Mouse (Mus musculus) NIH3T3 (cell line): Measurements from ENCODE around the gene Comt.
A peak's percentile ranks its signal among the peaks of the same experiment; 100 is the strongest.

Experiments used
- DNase-seq: peaks from one replicate; pipeline ENCODE4 v3.0.0-alpha.2; 2012; ENCODE audit warnings: low read depth

The Comt gene

DNA sequence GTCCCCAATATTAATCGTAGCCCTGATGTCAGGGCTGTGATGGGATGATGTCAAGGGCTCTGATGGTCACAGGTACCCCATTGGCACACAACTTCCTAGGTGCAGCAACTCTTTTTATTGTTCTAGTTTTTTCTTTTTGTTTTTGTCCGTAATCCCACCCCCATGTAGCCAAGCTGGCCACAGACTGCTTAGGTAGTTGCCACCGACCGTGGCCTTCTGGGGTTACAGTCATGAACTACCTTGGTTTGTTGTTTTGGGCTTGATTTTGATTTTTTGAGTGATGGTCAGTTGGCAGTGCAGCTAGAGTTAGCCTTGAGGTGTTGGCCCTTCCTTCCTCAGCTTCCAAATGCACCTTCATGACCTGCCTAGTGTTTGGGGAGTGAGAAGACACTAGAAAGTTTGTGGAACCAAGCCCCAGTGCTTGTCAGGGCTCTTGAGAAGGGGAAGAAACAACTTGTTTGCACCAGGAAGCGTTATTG, at the start of gene Comt:
Gene Comt (minus strand): TSS at position 51 of the 479 bp plus-strand sequence.
- no peak for DNase-seq

DNA sequence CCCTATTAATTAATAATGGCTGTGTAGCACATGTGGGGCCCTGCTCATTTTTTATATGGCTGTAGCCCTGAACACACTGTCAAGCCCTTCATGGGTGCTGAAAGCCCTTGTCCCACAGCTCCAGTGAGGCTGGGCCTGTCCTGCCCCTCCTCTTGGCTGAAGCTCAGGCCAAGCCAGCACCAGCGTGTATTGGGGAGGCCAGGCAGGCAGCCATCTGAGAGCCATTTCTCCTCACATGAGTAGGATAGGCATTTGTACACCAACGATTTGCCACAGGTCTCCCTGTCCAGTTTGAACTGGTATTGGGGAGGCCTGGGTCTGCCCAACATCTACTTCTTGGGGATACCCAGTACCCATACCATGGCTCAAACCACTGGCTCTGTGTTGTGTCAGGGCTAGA, 47.4 kb upstream of the Comt start:
- DNase-seq, result no peak

DNA sequence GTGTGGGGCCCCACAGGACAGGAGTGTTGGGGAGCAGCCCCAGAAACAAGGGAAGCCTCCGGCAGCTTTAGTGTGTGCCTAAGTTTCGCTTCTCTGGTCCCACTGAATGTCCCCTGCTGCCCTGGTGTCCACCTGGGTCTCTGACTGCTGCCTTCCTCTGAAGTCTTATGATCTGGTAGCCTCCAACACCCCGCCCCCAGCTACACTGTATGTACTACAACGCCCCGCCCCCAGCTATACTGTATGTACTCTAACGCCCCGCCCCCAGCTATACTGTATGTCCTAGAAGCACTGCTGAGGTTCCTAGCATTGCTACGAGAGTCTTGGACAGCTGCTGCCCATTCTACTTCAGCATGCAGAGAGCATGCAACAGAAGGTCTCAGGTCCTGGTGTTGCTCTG, 46.3 kb upstream of the Comt start:
- no peak for DNase-seq

DNA sequence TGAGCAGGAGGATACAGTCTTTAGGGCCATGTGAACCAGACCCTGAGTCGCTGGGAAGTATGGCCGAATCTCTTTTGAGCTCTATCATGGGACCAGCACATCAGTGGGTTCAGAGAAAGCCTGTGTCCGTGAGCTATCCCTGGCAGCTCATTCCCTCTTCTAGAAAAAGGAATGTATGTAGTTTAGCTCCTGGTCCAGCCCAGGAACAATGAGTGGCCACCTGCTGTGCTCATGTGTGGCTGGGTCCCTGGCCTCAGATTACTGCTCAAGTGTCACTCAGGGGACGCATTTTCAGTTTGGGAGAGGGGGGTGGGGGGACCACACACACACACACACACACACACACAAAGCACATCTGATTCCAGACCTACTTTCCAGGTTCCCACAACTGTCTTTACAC, 45.8 kb upstream of the Comt start:
- no peak for DNase-seq

DNA sequence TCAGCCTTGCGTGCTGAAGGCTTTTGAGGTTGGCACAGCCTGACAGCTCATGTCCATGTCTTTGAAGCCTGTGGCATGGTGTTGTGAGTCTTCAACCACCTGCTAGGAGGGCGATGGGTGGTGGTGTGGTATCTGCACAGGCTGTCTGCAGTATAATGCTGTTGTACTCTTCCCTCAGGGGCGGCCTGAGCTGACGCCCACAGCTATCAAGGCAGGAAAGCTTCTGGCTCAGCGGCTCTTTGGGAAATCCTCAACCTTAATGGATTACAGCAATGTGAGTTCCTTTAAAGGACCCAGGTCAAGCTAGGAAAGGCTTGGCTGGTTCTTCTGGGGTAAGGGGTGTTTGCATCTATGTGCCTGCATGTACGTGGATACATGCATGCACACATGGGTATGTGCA, 45.3 kb upstream of the Comt start:
- no peak for DNase-seq

DNA sequence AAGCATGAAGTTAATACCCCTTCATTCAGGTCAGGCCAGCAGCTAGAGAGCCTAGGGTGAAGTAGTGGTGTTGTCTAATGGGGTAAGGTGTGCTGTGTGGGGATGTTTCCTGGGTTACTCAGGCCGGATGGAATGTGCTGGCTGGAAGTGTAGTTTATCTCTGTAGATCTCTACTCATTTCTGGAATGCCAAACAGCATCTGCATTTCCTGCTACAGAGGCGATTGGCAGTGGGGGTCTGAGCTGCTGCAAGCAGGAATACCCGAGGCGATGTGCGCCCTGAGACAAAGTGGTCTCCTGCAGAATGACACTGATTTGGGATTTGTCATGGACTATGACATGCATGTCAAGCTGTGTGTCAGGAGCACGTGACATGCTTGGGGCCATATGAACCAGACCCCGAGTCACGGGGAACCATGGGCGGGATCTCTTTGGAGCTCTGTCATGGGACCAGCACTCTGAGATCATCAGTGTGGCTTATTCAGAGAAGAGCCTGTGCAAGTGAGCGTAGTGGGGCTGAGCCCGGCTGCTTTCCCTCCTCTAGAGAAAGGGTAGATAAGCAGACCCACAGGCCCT, 44.8 kb upstream of the Comt start:
- DNase-seq, result peak; percentile 44

DNA sequence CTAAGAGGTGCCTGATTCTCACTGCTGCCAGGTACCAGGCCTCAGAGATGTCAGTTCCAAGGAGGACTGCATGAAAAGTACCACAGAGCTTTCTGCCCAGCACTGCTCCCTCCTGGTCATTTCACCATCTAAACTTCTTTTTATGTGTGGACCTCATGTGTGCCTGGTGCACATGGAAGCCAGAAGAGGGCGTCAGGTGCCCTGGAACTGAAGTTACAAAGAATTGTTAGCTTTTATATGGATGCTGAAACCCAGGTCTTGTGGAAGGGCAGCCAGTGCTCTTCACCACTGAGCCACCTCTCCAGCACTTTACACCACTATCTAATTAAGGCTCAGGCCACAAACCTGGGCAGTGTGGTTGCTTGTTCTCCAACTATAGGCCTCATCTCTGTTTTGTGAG, 44.2 kb upstream of the Comt start:
- peak; percentile 57 for DNase-seq

DNA sequence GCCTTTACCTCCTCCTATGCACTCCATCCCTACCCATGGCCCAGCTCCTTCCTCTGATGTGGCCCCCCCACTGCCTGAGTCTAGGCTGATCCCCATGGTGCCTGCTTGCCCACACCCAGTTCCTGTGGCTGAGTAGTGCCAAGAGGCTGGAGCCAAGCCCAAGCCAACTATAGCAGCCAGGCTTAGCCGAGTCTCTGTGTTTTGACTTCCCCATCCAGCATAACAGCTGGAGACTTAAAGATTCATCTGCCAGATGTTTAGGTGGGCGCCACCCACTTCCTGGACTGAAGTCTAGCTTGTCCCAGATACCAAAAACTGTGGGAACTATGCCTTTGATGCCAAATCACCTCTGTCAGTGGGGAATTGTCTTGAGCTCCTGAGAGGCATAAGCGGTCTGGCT, 37.6 kb upstream of the Comt start:
- peak; percentile 64 for DNase-seq

DNA sequence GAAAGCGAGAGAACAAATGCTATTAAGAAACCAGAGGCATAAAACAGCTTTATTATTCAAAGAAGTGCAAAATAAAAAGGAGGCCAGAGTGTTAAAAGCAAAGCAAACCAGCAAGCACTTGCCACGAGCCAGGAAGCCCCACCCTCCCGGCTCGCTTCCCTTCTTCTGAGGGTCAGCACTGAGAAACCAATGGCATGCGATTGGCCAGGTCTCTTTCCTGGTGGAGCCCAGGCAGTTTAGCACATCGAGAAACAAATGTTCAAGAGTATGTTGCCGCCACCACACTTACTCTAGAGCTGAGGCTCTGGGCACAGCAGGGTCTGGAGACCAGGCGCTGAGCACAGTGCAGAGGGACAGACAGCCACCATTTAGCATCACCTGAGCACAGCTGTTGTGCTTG, 35.9 kb upstream of the Comt start:
- no peak for DNase-seq

DNA sequence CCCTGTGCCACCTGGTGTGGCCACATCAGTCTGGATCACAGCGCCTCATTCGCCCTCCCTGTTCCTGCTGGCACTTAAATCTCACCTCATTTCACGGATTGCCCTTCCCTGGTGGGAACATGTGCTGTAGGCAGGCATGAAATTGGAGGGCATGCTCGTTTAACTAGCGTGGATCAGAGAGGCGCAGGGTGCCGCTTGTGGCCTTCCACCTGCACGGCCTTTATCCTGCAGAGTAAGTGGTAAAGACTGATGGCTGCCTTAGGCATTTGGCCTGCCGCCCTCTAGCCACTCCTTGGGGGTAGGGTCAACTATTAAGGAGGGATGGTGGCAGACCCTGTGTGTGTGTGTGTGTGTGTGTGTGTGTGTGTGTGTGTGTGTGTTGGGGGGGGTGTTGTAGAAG, 35.4 kb upstream of the Comt start:
- DNase-seq, result no peak

DNA sequence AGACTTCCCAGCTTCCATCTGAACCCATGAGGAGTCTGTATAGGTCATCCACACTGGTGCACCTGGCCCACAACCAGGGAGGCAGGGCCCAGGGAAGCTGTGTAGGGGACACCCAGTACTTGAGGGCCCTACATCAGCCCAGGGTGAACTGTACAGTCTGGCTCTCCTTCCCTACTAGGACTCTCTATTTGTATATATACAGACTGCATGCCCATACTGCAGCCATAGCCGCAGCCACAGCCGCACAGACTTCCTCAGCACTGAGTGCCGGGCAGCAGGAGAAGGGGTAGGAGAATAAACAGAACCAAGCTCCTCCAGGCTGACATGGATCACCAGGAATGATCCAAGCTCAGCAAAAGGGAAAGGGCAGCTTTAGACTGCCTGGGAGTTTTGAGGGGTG, 34.2 kb upstream of the Comt start:
- DNase-seq, result no peak

DNA sequence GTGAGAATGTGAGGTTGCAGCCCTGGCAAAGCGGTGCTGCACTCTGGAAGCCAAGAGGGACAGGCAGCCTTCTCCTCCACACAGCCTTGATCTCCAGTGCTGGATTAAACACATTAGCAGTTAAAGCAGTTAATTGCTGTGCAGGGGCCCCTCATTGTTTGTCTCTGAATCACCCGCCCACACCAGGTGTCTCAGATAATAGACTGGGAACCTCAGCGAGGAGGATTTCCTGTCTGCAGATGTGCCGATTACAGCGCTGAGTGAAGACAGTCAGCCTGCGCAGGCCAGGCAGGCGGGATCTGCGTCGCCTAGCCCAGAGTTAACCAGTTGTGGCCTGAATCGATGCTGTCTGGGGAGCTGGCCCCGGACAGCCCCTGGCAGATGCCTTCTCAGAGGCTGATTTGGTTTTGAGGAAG, 33.3 kb upstream of the Comt start:
- peak; percentile 48 for DNase-seq

DNA sequence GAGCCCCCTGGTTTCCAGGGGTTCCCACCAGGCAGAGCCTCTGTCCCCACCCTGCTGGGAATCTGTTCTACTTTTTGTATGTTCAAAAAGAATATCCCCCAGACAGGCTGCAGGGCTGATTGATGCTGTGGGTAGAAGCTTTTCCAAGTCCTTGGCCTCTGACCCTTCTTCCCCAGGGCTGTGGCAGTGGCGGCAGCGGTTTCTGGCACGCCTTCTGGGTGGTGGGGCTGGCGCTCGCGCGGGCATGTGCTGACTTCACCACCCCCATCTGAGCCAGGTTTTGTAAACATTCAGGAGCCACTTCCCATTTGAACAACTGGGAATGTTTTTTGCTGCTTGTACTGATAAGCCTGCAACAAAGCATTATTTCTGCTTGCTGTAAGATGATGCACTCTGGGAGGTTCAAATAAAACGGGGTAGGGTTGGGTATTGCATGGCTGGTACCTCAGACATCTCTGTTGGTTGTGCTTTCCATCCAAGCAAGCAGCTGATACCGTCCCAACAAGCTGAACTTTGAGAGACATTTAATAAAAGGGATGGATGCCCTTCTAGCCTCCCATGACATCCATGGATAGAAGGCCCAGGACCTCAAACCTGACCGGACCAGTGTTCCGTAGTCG, 32.8 kb upstream of the Comt start:
- DNase-seq, result peak; percentile 61

DNA sequence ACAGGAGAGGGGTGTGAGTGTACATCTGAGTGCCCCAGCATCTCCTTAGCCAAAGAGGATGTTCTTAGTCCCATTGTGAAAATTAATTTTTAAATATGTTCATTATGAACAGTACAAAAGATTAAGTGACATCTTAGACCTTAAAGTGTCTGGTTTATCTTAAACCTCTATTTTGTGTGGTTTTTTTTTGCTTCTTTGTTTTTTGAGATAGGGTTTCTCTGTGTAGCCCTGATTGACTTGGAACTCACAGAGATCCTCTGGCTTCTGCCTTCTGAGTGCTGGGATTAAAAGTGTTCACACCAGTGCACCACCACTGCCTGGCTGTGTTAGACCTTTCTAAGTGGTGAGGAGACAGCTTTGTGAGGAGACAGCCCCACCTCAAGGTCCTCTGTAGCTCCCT, 32.0 kb upstream of the Comt start:
- DNase-seq, result no peak

DNA sequence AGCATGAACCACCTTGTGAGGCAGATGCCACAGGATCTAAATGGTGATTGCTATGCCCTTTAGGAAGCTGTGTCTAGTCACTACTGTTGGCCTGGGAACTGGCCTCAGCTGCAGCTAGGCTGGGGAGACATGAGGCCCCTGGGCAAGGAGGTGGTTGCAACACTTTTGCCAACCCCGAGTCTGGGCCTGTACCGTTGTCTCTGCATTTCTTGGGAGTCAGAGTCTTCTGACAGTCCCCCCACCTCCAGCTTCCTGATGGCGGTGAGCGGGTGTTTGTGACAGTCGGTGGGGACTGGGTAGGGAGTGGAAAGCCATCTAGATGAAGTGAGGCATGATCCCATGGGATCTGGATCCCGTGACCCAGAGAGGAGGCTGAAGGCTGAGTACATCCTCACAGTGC, 28.8 kb upstream of the Comt start:
- no peak for DNase-seq

DNA sequence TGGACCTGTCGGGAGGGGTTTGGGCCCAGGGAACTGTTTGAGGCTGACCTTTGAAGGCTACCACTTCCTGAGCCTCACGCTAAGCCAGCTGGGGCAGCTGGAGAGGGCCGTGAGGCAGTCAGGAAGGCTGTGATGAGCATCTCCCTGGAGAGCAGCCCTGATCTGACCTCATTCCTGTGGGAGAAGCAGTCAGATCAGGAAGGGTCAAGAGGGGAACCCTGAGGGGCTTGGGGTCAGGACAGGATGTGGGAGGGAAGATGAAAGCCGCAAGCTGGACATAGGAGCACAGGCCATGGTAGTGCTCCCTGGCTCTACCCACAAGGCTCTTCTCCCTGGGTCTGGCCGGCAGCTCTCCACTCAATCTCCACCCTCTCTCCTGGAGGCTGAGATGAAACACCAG, 27.2 kb upstream of the Comt start:
- DNase-seq, result no peak

DNA sequence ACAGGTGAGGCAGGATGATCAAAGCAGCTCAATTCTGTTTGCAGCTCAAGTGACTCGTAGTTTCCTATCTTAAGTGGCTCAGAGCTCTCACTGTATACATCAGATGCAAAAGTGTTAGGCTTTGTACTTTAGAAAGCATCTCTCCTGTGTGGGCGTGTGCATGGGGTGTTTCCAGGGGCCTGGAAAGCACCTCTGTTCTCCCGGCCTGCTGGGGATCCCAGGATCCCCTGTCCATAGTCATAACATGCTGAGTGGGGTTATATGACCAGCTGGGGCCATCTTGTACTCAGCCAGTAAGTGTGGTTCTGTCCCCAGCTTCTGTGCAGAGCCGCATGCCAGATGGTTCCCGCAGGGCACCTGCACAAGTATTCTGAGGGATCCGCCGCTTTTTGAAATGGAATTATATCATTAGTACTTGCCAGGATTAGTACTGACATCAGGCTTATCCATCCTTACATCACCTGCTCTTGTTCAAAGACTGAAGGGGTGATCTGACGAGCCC, 25.8 kb upstream of the Comt start:
- no peak for DNase-seq

DNA sequence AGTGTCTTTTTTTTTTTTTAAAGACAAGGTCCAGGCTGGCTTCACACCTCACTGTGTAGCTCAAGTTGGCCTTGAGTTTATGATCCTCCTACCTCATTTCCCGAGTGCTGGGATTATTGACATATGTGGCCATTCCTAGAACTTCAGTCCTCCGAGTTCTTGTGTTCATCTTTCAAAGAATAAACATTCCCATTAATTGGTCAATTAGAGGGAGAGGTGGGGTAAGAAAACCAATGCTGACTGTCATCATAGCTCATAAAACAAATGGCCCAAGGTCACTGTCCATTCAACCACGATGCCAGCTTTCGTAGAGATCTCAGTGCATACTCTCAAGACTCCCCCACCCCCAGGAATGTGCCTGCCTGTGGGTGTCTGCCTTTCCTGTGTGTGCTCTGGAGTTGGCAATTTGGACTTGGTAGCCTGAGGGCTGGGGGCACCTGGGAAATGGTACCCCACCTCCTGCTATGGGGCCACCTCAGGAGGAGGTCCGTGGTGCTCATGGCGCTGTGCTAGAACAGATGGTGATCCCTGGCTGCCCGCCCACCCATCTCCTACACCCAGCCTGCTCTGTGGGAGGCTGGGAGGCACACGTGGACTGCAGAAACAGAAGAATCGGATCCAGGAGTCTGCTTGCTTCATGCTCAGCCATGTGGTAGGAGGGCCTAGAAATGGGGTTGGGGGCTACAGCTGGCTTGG, 25.0 kb upstream of the Comt start:
- peak; percentile 52 for DNase-seq

DNA sequence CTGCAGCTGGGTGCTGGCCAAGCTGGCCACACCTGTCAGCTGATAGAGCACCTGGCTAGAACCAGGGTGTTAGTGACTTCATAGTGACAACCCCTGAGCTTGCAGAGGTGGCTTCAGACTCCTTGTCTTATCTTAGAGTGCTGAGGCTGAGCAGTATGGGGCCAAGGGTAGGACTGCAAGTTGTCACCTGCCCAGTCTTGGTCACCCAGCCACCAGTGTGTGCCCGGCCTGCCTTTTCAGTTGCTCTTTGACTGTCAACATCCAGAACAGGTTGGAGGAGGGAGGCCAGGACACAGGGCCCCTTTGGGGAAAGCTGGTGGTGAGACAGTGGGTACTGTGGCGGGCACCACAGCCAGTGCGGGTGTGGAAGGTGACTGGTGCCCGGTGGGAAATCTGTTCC, 22.4 kb upstream of the Comt start:
- DNase-seq, result no peak

DNA sequence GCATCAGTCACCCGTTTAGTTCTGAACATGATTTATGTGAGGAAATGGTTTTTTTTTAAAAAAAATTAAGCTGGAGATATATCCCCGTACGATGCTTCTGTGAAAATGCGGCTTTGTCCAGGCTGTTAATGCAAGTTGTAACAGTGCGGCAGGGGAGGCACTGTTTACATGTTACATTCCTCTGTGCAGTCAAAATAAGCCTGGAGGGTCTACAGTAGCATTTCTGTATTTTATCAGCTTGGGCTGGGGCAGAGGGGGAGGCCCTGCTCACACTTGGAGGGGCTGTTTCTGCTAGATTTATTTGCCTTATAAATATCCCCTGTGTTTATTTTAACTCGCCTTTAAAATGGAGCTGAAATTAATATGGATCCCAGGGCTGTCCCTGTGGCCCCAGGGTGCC, 21.5 kb upstream of the Comt start:
- DNase-seq, result no peak

DNA sequence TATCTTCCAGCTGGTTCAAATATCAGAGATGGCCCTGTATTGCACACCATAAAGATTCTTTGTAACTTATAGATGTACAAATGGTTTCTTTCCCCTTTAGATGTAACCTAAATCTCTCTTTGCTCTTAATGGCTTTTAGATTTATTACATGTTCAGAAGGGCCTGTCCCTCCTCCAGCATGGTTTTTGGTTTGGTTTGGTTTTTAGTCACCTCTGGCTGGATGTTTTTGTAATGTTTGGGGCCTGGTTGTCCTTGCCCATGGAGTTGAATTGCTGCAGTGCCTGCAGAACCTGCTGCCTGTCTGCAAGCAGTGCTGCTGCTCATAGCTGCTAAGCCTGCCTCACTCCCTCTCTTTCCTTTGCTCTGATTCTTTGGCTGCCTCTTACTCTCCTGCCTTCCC, 20.6 kb upstream of the Comt start:
- no peak for DNase-seq

DNA sequence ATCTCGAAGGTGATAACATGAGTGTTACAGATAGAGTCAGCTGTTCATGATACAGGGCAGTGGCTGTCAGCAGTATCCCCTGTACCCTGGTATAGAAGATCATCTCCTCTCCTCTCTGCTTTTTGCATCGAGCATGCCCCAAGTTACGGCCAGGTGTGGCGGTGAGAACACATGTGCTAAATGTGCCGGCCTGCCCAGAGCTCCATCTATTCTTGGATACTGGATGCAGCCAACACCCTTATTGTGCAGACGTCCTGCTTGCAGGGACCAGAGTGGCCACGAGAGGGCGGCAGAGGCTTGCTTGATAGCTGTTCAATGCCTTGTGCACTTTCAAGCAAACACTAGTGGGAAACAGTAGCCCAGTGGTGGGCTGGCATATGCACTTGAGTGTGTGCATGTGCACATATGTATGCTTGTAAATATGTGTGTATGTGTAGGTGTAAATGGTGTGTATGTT, 16.8 kb upstream of the Comt start:
- peak; percentile 96 for DNase-seq

DNA sequence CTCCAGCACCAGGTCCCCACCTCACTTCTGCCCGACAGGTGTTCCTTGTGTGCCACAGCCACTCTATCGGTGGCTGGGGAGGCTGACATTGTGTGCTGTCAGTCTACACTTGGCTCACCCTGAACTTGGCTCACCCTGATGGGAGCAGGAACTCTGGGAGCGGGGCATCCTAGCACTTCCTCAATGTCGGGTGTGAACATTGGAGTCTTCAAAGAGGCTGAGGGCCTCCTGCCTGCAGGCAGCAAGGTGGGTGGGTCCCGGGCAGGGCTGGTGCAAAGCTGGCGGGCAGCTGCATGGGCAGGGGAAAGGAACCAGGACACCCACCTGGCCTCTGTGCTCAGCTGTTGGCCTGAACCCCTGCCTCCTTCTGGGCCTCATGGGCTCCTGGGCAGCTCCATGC, 9.5 kb upstream of the Comt start:
- DNase-seq, result no peak
